Mouse (Mus musculus) embryo, embryonic 11 days (tissue): ENCODE data around the gene 1600014C10Rik.
A peak's percentile ranks its signal among the peaks of the same experiment; 100 is the strongest.

Experiments used
- DNase-seq: peaks from one replicate; pipeline ENCODE4 v3.0.0-alpha.2; 2015

Gene 1600014C10Rik

DNA sequence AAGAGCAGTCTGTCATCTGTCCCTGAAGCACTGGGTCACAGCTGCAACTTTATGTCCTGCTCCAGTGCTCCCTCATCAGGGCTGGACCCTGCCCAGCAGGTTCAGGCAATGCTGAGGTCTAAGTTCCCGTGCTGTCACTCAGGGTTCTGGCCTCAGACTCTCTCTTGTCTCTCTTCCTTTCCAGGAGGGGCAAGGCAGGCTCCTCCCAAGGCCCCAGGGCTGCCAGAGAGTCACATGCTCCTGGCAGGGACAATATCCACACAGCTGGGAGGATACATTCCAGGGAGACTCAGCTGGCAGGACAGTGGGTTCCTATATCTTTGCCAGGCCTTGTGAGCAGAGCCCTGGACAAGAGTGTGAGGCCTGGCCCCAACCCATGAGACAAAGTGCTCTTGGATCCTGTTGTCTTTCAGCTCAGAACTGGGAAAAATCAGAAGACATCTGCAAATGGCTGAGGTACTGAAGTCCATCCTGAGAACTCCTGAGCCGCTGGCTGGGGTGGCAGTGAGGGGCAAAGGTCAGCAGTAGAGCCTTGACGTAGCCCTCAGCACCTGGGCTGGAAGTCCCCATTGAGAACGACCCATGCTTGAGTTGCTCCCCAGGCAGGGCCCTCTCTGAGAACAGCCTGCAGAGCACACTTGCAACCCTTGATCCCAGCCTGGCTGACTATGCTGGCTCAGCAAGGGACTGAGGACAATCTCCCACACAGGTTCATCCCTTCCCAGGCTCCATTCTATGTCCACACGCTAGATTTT lies 34.6 kb downstream of the 1600014C10Rik start:
- no peak for DNase-seq

DNA sequence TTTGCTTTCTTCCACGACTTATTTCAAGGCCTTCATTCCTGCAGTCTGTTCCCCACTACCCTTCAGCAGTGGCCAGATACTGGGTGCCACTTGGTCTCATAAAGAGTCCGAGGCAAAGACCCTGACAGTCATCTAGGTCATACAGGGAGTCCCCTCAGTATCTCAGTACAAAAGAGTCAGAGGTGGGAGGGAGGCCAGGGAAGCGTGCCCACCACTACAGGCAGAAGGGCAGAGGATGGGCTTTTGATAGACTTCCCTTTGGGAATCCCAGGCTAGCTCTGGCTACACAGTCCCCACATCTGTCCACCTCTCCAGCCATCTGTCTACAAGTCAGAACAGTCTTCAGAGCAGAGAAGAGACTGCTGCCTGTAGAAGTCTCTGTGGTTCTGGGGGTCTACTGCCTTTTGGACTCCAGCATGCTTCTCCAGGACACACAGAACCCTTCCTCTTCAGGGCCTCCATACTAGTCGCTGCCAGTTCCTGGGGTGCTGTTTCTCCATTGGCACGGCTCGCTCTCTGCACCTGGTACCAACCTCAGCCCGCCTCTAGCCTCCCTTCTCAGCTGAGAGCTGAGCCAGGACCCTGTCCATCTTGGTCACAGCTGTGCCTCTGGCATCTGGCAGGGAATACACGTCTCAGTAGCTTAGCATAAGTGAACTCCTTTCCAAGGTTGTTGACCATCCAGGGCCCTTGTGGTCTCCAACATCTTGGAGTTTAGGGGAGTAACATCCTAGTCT lies 35.8 kb downstream of the 1600014C10Rik start:
- DNase-seq: no peak

DNA sequence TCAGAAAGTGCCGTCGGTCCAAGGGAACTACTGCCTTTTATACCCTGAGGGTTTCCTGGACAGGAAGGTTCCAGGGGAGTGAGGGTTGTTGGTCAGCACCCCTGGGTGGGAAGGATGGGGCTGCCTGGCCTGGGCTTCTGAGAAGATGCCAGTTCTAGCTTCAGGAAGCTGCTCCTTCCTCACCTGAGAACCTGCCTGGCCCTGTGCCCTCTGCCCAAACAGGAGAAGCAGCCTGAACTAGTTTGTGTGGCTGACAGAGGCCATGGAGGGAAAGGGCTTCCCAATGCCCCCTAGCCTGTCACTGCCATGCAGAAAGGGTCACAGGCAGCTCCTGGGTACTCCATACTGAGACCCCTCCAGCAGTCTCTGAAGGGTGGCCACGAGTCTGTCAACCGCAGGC lies 36.5 kb downstream of the 1600014C10Rik start:
- DNase-seq: no peak

DNA sequence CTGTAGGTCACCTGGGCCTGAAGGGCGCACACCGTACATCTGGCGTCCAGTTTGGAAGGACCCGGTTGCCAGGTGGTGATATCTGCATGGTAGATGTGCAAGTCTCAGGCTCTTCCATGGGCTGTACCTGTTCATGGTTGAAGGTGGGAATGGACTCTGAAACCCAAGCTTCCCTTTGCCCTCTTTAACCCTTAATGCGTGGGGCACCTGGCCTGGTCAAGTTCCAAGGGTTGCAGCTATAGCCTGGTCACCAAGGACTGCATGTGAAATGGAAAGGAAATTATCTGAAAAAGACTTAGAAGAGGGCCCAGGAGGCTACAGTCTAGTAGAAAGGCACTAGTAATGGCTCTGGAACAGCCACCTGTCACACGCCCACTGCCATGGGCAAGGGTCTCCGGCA lies 37.8 kb downstream of the 1600014C10Rik start:
- no peak for DNase-seq

DNA sequence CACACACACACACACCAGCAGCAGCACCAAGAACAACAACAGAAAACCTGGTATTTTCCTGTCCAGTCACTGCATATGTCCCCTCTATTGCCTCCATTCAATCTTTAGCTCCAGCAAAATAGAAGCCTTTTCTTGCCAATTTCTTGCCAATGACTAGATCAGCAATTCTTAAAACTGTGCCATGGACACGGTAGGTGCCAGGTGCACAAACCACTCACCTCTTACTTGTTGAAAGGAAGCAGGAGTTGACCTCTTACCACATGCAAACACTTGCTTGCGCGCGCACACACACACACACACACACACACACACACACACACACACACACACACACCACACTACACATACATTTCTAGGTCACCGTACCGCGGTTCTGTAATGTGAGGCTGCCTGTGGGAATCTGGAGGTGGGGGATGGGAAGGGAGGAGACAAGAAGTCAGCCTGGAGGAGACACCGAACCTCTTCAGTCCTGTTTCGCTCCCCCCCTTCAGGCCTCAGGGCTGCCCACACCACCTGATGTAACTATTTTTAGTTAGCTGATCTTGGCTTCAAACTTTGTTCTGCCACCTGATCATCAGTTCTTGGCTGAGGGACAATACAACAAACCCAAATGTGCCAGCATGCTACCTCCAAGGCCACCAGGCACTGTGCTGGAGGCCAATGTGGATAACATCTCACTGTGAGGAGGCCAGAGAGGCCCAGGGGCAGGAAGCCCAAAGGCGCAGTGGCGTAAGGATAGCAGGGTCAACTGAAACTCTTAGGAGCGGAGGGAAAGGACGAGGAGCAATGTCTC lies 41.8 kb downstream of the 1600014C10Rik start:
- DNase-seq: no peak

DNA sequence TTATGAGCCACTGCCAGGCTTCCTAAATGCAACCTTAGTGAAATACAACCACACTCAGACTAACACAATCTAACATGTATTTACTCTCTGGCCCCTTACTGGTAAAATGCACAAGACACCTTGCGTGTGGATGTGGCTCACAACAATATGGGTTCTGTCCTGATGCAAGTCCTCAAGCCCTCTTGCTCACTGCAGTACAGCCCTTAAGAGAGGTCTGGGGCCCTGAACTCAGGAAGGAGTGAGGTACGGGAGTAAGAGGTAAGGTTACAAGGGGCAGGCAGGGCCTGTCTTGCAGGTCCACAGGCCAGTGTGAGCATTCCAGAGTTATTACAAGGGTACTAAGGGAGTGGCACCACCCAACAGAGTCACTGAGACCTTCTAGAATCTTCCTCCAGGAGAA lies 43.2 kb downstream of the 1600014C10Rik start:
- no peak for DNase-seq

DNA sequence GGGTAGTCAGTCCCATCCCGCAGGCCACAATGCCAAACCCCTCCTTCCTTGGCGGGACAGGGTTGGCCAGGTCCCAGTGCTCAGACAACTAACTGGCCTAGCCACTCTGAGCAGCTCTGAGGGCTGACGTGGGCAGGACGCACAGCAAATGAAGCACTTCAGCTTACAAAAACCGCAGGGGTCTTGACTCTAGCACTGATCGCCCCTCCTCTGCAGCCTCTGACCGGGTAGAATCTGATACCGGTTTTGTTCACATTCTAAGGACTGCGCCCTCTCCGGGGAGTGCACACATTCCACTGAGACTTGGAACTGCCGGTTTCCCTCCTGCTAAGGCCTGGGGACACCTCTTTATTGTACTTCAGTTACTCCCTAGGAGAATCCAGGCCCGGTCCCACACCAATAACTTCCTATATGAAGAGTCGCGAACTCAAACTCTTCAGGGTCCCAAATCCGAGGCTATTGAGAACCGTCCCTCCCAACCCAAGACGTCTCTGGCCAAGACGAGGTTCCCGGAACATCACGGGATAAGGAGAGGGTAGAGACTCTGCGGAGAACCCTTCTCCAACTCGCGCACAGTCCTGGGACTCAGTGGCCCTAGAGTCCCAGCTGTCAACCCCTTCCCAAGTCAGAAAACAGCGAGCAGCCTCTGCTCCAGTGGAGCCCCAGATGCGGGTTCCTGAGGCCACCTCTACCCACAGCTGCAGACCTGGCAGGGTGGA lies 44.3 kb downstream of the 1600014C10Rik start:
- peak; percentile 80 for DNase-seq

DNA sequence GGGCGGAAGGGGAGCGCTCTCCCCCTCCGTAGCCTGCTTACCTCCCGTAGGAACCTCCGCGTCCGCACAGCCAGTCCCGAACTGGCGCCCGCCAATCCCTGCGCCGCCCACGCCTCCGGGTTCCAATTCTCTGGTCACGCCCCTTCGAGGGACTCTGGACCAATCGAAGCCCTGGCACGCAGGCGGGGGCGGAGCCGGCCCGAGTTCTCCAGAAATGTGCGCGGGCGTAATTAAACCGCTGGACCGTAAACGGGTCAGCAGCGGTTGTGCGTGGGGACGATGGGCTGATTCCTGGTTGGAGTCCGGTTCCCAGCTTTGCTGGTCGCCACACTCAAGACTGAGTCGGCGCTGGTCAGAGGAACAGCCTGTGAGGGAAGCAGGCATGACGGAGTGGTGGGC lies 44.9 kb downstream of the 1600014C10Rik start, which contains the start of gene Plekhf1:
Plekhf1 (minus strand) TSS at position 117 of the 399 bp plus-strand sequence.
- peak; percentile 97 for DNase-seq

DNA sequence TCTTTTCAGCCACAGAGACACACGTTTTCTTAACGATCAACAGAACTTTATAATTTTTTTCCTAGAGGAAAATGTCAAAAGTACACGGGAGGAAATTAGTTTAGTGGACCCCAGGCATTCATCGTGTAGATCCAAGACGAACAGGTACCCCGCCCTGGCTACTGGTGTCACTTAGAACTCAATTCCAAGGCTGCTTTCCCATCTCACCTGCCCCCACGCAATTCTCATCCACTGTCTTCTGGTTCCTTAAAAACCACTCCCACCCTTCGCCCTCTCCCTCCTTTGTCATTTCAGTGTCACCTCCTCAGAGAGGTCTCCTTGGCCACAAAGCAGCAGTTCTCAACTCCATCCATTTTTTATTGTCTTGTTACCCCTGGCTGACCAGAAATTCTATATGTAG lies 45.3 kb downstream of the 1600014C10Rik start:
- no peak for DNase-seq

DNA sequence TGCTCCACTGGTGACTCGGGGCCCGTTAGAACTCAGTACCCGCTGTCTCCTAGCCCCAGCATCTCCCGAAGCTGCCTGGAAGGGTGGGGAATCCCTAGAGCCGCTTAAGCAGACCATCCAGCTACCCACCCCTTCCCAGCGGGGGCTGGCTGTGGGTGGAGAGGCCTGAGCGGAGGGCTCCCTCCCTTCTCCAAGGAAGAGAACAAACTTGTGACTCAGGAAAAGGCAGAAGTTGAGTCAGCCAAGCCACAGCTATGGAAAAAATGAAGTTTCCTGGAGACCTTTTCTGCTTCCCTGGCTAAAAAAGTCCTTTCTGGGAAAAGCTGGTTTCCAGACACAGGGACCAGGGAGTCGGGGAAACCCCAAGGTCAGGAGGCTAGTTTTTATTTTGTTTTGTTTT lies 47.3 kb downstream of the 1600014C10Rik start:
- DNase-seq: no peak

DNA sequence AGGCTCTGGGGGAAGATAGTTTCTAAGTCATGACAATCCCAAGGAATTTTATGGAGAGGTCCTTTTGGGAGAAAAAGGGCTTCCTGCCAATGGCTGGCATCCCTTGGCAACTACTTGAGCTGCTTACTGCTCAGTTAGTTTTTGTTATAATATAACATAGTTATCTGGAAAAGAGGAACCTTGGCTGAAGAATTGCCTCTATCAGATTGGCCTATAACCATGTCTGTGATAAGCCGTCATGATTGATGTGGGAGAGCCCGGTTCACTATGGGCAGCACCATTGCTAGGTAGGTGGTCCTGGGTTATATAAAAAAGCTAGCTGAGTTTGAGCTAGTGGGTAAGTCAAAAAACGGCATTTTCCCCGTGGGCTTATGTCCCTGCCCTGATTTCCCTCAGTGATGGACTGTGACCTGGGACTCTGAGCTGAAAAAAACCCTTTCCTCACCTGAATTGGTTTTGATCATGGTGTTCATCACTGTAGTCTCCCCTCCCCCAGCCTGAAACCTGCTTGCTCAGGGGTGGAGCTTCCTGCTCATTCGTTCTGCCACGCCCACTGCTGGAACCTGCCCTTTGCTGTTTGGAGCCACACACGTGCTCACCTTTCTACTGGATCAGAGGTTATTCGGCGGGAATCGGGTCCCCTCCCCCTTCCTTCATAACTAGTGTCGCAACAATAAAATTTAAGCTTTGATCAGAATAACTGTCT lies 53.5 kb downstream of the 1600014C10Rik start:
- no peak for DNase-seq

DNA sequence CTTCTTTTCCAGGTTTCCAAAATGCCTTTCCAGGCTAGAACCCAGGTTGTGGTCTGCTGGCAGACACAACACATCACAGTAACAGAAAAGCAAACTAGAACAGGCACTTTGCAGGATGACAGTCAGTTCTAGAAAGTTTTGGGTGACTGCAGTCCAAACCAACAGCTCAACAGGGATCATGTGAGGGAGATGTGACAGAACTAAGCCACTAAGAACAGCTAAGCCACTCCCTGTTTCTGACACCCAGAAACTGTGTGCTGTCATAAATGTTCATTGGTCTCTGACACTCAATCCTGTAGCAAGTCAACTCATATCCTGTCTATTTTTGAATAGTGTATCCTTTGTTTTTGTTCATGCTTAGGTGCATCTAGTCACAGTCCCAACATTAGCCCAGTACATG lies 54.1 kb downstream of the 1600014C10Rik start:
- DNase-seq: no peak

DNA sequence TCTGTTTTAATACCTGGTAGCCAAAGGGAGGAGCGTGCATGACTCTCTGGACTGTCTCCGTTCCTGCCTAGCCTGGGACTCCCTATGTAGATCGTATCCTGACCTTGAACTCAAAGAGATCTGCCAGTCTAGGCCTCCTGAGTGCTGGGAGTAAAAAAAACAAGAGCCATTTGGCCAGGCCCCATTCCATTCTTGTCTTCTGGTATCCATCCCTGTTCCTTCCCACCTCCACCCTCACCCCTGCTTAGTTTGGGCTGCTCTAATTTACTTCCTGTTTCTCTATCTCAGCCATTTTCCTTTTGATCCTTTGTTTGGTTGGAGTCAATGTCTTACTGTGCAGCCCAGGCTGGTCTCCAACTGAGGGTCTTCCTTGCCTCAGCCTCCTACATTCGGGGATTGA lies 59.4 kb downstream of the 1600014C10Rik start:
- no peak for DNase-seq
